Mouse (Mus musculus) 416B (cell line): ENCODE data around the gene Slc43a2.

Experiments
- DNase-seq: peaks from one replicate; pipeline ENCODE4 v3.0.0; 2011; ENCODE audit warnings: low read depth

Gene Slc43a2

GRCm38 (mm10) chr11:75610021-75610420 is 78.5 kb downstream of the Slc43a2 start:
- no peak for DNase-seq

GRCm38 (mm10) chr11:75614769-75615168 is 83.3 kb downstream of the Slc43a2 start:
- no peak for DNase-seq

GRCm38 (mm10) chr11:75615556-75615955 is 84.1 kb downstream of the Slc43a2 start:
- no peak for DNase-seq

GRCm38 (mm10) chr11:75619133-75619532 is 87.6 kb downstream of the Slc43a2 start:
- no peak for DNase-seq

GRCm38 (mm10) chr11:75620136-75620780 is 88.8 kb downstream of the Slc43a2 start:
- no peak for DNase-seq

GRCm38 (mm10) chr11:75621426-75621825 is 89.9 kb downstream of the Slc43a2 start:
- DNase-seq, result no peak

- peak; percentile 45 for DNase-seq
Observed at GRCm38 (mm10) chr11:75622588-75623329, 91.3 kb downstream of the Slc43a2 start.

GRCm38 (mm10) chr11:75624102-75624554 is 92.6 kb downstream of the Slc43a2 start:
- no peak for DNase-seq

- DNase-seq, result no peak
Observed at GRCm38 (mm10) chr11:75625820-75626219, 94.3 kb downstream of the Slc43a2 start.
